Mouse (Mus musculus) mouse trophoblast stem cell (cell line): ENCODE results near the gene 1110017D15Rik.

Experiments
- in situ Hi-C, 2 experiments: fragments of 300-500 bp; cut with MseI, MboI; formaldehyde crosslinking; loops; 2 replicates in 1 of 2; 3 replicates in 1 of 2; pipeline ENCODE4 v1.15.1; 2025

Gene 1110017D15Rik

GRCm38 (mm10) chr4:41517233-41517632 is at the start of gene 1110017D15Rik:
Gene 1110017D15Rik (minus strand): TSS chr4:41517333.
- in situ Hi-C loops, result no loop called here

DNA sequence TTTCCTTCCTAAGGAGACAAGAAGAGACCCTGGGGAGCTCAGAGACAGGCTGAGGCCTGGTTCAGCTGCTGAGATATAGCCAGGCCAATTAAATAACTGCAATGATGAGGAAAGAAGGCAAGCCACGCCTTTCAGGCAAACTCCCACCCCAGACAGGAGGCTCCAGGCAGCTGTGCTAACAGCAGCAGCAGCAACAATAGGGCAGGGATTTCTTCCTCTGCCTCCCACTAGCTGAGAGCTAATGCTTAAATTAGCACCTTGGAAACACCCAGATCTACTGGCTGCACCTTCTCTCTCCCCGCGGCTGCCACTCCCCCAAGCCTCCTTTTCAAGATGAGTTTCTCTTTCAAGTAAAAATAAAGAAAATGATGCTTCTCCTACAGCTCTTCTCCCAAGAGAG is 49.0 kb upstream of the 1110017D15Rik start:
- in situ Hi-C loops, result no loop called here

- in situ Hi-C loops, result no loop called here
Observed at GRCm38 (mm10) chr4:41563297-41563696, 46.2 kb upstream of the 1110017D15Rik start.

DNA sequence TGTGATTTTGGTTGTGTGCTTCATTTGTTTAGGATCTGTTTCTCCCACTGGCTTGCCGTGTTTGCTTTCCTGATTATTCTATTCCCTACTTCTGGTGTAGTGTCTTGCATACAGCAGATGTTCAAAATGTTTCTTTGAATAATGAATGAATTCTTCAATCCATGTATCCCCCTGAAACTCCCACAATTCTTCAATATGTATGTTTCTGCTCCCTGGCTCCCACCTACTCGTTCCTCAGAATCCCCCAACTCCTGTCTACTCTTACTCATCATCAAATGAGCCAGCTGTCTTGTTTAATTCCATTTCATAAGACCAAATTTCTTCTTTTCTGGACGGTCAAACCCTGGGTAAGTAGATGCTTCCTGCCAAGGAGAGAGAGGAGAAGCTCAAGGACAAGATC is 40.0 kb upstream of the 1110017D15Rik start:
- in situ Hi-C loops, result loop anchor here (10.0 kb wide), 1 partner anchor 148 kb away; no protein-coding TSS in a partner anchor

GRCm38 (mm10) chr4:41556311-41556953 is 39.3 kb upstream of the 1110017D15Rik start:
- in situ Hi-C loops, result loop anchor here (10.0 kb wide), 1 partner anchor 148 kb away; no protein-coding TSS in a partner anchor

GRCm38 (mm10) chr4:41554994-41555663 is 38.0 kb upstream of the 1110017D15Rik start:
- in situ Hi-C loops, result loop anchor here (10.0 kb wide), 1 partner anchor 150 kb away; no protein-coding TSS in a partner anchor

DNA sequence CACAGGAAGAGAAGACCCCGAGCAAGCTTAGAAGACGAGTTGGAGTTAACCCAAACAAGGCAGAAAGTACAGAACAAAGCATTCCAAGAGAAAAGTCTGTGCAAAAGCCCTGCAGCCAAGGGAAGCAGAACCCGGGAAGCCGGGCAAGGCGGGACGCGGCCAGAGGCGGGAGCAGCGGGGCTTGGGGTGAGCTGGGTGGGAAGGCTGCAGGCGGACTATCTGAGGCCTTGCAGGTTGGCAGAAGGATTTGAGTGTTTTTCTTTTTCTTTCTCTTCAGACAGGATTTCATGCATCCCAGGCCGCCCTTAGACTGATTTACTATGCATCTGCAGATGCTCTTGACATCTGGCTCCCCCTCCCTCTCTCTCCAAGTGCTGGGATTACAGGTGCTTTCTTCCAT is 36.0 kb upstream of the 1110017D15Rik start:
- in situ Hi-C loops, result loop anchor here (10.0 kb wide), 1 partner anchor 152 kb away; no protein-coding TSS in a partner anchor

DNA sequence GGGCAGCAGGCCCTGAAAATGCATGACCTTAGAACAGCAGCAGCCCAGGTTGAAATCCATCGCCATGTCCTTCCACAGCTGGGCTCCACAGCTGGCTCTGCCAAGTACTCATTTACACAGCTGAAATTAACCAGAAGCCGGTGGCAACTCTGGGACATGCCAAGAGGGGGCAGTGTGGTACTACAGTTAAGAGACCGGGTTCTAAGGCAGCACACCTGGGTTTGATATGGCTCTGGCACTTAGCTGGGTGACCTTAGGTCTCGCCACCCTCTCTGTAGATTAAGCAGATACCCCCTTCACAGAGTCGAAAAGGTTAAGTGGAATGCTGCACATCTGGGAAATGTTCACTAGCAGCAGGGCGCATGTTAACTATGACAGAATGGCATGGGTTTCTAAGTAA is 35.4 kb upstream of the 1110017D15Rik start:
- in situ Hi-C loops, result loop anchor here (10.0 kb wide), 1 partner anchor 152 kb away; no protein-coding TSS in a partner anchor

- in situ Hi-C loops, result no loop called here
Observed at GRCm38 (mm10) chr4:41547086-41547485, 30.0 kb upstream of the 1110017D15Rik start.

DNA sequence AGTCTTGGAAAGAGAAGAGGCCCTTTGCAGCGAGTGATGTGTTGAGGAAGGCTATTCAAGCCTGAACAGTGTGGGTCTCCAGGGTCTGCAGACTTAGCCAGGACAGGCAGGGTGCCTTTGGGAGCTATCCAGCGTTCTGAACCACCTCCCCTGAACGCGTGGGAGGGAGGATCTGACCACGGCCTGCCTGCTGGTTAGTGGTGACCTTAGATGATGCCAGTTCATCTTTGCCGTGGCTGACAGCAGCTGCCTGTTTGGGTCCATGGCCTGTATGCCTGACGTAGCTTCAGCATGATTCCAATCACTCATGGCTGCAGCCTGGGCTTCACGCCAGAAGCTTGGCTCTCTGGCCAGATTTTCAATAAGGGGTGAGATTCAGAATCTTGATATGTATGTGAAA is 28.9 kb upstream of the 1110017D15Rik start:
- in situ Hi-C loops, result no loop called here

GRCm38 (mm10) chr4:41542136-41542535 is 25.0 kb upstream of the 1110017D15Rik start:
- in situ Hi-C loops, result no loop called here

GRCm38 (mm10) chr4:41534866-41535265 is 17.7 kb upstream of the 1110017D15Rik start:
- in situ Hi-C loops, result no loop called here

GRCm38 (mm10) chr4:41532420-41532819 is 15.3 kb upstream of the 1110017D15Rik start:
- in situ Hi-C loops, result no loop called here

DNA sequence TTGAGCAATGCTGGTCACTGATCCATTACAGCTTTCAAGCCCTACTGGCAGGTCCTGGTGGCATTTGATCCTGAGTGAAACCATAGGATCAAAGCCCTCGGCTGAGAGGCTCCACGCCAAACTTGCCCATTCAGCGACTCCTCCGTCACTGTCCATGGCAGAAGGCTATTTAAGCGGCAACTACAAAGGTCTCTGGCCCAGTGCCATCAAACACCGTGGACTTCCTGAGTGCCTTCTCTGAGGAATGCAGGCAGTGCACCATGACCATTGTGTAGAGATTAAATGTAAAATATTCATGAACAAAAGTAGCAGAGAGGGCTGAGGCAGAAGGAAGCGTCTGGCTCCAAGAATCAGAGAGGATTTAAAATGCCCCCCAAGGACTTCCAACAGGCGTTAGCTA is 10.9 kb upstream of the 1110017D15Rik start:
- in situ Hi-C loops, result no loop called here

DNA sequence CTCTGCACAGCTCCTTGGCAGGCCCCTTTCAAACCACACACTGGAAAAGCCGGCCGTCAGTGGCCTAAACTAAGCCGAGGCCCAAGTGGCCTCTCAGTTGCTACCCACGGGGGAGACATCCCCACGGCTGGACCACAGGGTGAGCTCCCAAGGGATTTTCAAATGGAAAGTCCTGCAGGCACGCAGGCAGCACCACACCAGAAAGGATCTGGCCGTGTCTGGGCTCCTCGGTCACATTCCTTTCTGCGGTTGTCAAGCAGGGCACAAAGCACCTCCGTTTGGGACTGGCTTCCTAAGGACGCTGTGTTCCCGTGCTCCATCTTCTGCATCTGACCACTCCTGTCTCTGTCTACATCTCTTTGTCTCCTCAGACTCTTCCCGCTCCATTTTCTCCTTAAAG is 9.9 kb upstream of the 1110017D15Rik start:
- in situ Hi-C loops, result no loop called here

DNA sequence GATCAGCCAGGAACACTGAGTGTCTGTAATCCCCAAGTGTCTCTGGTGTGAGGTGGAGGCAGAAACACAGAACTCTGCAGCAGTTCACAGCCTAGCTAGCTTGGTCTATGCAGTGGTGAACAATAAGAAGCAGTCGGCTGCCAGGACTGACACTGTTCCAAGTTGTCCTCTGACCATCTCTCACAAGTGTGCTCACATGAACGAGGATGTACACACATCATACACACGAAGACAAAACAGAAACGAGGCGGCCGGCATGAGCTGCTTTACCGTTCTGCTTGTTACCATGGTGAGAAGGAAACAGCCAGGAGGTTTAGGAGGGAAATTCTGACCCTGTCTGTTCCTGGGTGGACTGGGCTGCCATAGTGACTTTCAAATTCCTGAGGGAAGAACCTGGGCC is 9.4 kb upstream of the 1110017D15Rik start:
- in situ Hi-C loops, result no loop called here

GRCm38 (mm10) chr4:41524829-41525228 is 7.7 kb upstream of the 1110017D15Rik start:
- in situ Hi-C loops, result loop anchor here in 1 of 2 experiments (5.0 kb wide), 1 partner anchor 87 kb away; no protein-coding TSS in a partner anchor

DNA sequence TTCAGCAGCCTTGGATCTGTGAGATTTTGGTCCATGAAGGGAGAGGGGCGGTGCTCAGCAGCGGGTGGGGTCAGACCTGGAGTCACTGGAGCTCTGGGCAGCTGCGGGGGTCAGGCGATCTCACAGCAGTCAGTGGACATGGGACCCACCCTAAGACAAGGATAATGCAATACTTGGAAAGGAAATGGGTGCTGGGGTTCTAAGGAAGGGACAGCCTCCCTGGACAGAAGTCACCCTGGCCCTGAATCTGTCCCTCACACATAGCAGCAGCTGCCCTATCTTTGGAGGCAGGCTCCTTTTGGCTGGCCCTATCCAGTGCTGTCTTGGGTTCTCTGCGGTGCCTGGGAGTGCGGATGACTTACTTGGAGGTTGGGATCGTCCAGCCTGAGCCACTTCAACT is 6.7 kb upstream of the 1110017D15Rik start:
- in situ Hi-C loops, result loop anchor here in 1 of 2 experiments (5.0 kb wide), 1 partner anchor 88 kb away; no protein-coding TSS in a partner anchor

GRCm38 (mm10) chr4:41522788-41523187 is 5.7 kb upstream of the 1110017D15Rik start:
- in situ Hi-C loops, result loop anchor here in 1 of 2 experiments (5.0 kb wide), 1 partner anchor 90 kb away; no protein-coding TSS in a partner anchor

DNA sequence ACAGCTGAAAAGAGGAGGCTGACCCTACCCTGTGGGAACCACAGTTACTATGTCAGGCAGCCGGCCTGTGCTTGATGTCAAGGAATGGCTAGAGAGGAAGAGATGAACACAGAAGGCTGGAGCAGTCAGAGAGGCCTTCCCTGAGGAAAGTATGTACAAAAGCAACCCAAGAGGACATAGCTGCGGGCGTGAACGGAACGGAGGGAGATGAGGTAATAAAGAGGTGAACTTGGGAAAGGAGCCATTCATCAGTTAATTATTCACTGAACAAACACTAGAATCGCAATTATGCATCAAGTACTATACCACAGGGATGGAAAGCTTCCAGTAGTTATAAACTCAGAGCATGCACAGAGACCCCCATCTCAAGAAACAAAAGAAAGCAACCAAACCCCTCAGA is 5.0 kb upstream of the 1110017D15Rik start:
- in situ Hi-C loops, result loop anchor here in 1 of 2 experiments (5.0 kb wide), 1 partner anchor 90 kb away; no protein-coding TSS in a partner anchor

- in situ Hi-C loops, result loop anchor here in 1 of 2 experiments (5.0 kb wide), 1 partner anchor 92 kb away; no protein-coding TSS in a partner anchor
Observed at GRCm38 (mm10) chr4:41520641-41521040, 3.5 kb upstream of the 1110017D15Rik start.

DNA sequence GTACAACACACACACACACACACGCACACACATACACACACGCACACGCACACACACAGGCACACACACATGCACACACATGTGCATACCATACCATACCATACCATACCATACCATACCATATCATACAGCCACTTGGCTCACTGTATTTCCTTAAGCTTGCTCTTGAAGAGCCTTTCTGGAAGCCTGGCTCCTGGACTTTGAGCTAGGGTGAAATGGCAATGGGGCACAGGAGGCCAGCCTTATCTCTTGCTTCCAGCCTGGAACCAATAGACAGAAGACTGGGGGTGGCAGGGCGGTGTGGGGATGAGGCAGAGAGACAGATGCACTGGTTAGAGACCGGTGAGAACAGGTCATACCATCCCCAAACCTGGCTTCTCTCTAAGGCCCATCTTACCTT is 2.1 kb upstream of the 1110017D15Rik start:
- in situ Hi-C loops, result no loop called here
